Mouse (Mus musculus): ENCODE measurements around the gene Rpl22l1. TPM values are rescaled to one million over a fixed set of nuclear protein-coding genes. Genes with fewer than 3 reads are reported as not detected.

The Rpl22l1 gene
- total and polyA plus RNA-seq, 3 experiments = 370 to 1,765 (median 509) TPM

GRCm38 (mm10) chr3:28755477-28755876, 49.8 kb upstream of the Rpl22l1 start:
- H3K27me3 ChIP-seq (replicated peaks) = no peaks in the 10 kb centered on the region
- H3K4me1 ChIP-seq (ENCODE audit: control insufficient read depth in 1 of 2, insufficient read depth in 2 of 2) = peaks cover 0 to 5% of the 10 kb centered on the region in 2 experiments; a peak in 2 of 4 replicates
- dilution Hi-C loops (cut with MboI; ENCODE audit: extremely low pct_ligation_motif_present, extremely low pct_unique_long_range_greater_than_20kb, low sequenced_read_pairs) = no loop called here
- TF ChIP-seq ZKSCAN1 (IDR thresholded peaks at IDR 0.05; ENCODE audit: borderline replicate concordance, low read depth, low read length) (no peak), USF1 (IDR thresholded peaks at IDR 0.05; ENCODE audit: low read depth, low read length) (no peak), SMC3 (IDR thresholded peaks at IDR 0.05; ENCODE audit: low read depth, low read length) (no peak), USF2 (conservative IDR thresholded peaks at IDR 0.05; ENCODE audit: low read depth, low read length) (no peak), IRF4 (IDR thresholded peaks at IDR 0.05; ENCODE audit: low read depth, low read length) (no peak), NELFE (IDR thresholded peaks at IDR 0.05; ENCODE audit: low read depth, low read length) (no peak)
- H3K4me3 ChIP-seq (replicated peaks in 1 of 3; ENCODE audit: low read depth in 2 of 3, low read length in 2 of 3, poor library complexity in 1 of 3) = no peak overlapping the region
- H3K4me2 ChIP-seq (ENCODE audit: insufficient read depth, low read depth, poor library complexity, severe bottlenecking) = no peak overlapping the region
- no peak overlapping the region for H3K9ac ChIP-seq (ENCODE audit: insufficient read depth, low read depth)
- H3K36me3 ChIP-seq (replicated peaks in 1 of 2; ENCODE audit: control insufficient read depth in 1 of 2, insufficient read depth in 1 of 2, low read length in 1 of 2) = no peaks in the 10 kb centered on the region
- no peak for DNase-seq (ENCODE audit: extremely low read depth)
- in situ Hi-C loops (cut with MboI; ENCODE audit: low pct_ligation_motif_present, low pct_unique_long_range_greater_than_20kb, low sequenced_read_pairs) = no loop called here
- H3K79me2 ChIP-seq (replicated peaks; ENCODE audit: control insufficient read depth, extremely low read depth, insufficient read depth, poor library complexity, severe bottlenecking) = no peaks in the 10 kb centered on the region
- H3K27ac ChIP-seq (ENCODE audit: insufficient read depth, low read depth) = no peak overlapping the region
- H3K9me3 ChIP-seq (replicated peaks; ENCODE audit: low read length) = no peaks in the 10 kb centered on the region

- H3K36me3 ChIP-seq (replicated peaks in 1 of 2; ENCODE audit: control insufficient read depth in 1 of 2, insufficient read depth in 1 of 2, low read length in 1 of 2) = no peaks in the 10 kb centered on the region
- in situ Hi-C loops (cut with MboI; ENCODE audit: low pct_ligation_motif_present, low pct_unique_long_range_greater_than_20kb, low sequenced_read_pairs) (no loop called here), dilution Hi-C loops (cut with MboI; ENCODE audit: extremely low pct_ligation_motif_present, extremely low pct_unique_long_range_greater_than_20kb, low sequenced_read_pairs) (no loop called here)
- no peak for DNase-seq (ENCODE audit: extremely low read depth)
- no peaks in the 10 kb centered on the region for H3K9me3 ChIP-seq (replicated peaks; ENCODE audit: low read length)
- H3K4me2 ChIP-seq (ENCODE audit: insufficient read depth, low read depth, poor library complexity, severe bottlenecking) = no peak overlapping the region
- no peak overlapping the region for H3K9ac ChIP-seq (ENCODE audit: insufficient read depth, low read depth)
- H3K27me3 ChIP-seq (replicated peaks) = no peaks in the 10 kb centered on the region
- no peak overlapping the region for H3K27ac ChIP-seq (ENCODE audit: insufficient read depth, low read depth)
- H3K4me3 ChIP-seq (replicated peaks in 1 of 3; ENCODE audit: low read depth in 2 of 3, low read length in 2 of 3, poor library complexity in 1 of 3) = no peak overlapping the region
- TF ChIP-seq ZKSCAN1 (IDR thresholded peaks at IDR 0.05; ENCODE audit: borderline replicate concordance, low read depth, low read length) = no peak
- no peaks in the 10 kb centered on the region for H3K4me1 ChIP-seq (ENCODE audit: control insufficient read depth in 1 of 2, insufficient read depth in 2 of 2)
- H3K79me2 ChIP-seq (replicated peaks; ENCODE audit: control insufficient read depth, extremely low read depth, insufficient read depth, poor library complexity, severe bottlenecking) = no peaks in the 10 kb centered on the region
Measured at GRCm38 (mm10) chr3:28761225-28761789, 43.9 kb upstream of the Rpl22l1 start.

- Histone ChIP-seq H3K4me2 (ENCODE audit: insufficient read depth, low read depth, poor library complexity, severe bottlenecking) (no peak overlapping the region), H3K27ac (ENCODE audit: insufficient read depth, low read depth) (no peak overlapping the region), H3K4me1 (ENCODE audit: control insufficient read depth in 1 of 2, insufficient read depth in 2 of 2) (no peaks in the 10 kb centered on the region), H3K27me3 (replicated peaks) (no peaks in the 10 kb centered on the region), H3K79me2 (replicated peaks; ENCODE audit: control insufficient read depth, extremely low read depth, insufficient read depth, poor library complexity, severe bottlenecking) (no peaks in the 10 kb centered on the region), H3K4me3 (replicated peaks in 1 of 3; ENCODE audit: low read depth in 2 of 3, low read length in 2 of 3, poor library complexity in 1 of 3) (no peak overlapping the region), H3K36me3 (replicated peaks in 1 of 2; ENCODE audit: control insufficient read depth in 1 of 2, insufficient read depth in 1 of 2, low read length in 1 of 2) (no peaks in the 10 kb centered on the region), H3K9me3 (replicated peaks; ENCODE audit: low read length) (no peaks in the 10 kb centered on the region), H3K9ac (ENCODE audit: insufficient read depth, low read depth) (no peak overlapping the region)
- in situ Hi-C loops (cut with MboI; ENCODE audit: low pct_ligation_motif_present, low pct_unique_long_range_greater_than_20kb, low sequenced_read_pairs) (no loop called here), dilution Hi-C loops (cut with MboI; ENCODE audit: extremely low pct_ligation_motif_present, extremely low pct_unique_long_range_greater_than_20kb, low sequenced_read_pairs) (no loop called here)
- no peak for DNase-seq (ENCODE audit: extremely low read depth)
- no peak for TF ChIP-seq MAX (IDR thresholded peaks at IDR 0.05; ENCODE audit: low read length)
- TF ChIP-seq ZKSCAN1 (IDR thresholded peaks at IDR 0.05; ENCODE audit: borderline replicate concordance, low read depth, low read length) = no peak
- no peak for TF ChIP-seq PAX5 (IDR thresholded peaks at IDR 0.05; ENCODE audit: low read length)
- TF ChIP-seq SIN3A (IDR thresholded peaks at IDR 0.05; ENCODE audit: low read length) = no peak
- no peak for TF ChIP-seq ETS1 (conservative IDR thresholded peaks at IDR 0.05; ENCODE audit: low read depth, low read length)
- no peak for TF ChIP-seq HCFC1 (IDR thresholded peaks at IDR 0.05; ENCODE audit: low read depth, low read length)
- no peak for TF ChIP-seq USF2 (conservative IDR thresholded peaks at IDR 0.05; ENCODE audit: low read depth, low read length)
- no peak for TF ChIP-seq NELFE (IDR thresholded peaks at IDR 0.05; ENCODE audit: low read depth, low read length)
- TF ChIP-seq GABPA (IDR thresholded peaks at IDR 0.05; ENCODE audit: insufficient replicate concordance, low read depth, low read length) = no peak
- no peak for TF ChIP-seq JUN (IDR thresholded peaks at IDR 0.05; ENCODE audit: insufficient read depth, low read depth, low read length)
- TF ChIP-seq MXI1 (IDR thresholded peaks at IDR 0.05; ENCODE audit: low read depth, low read length) = no peak
- TF ChIP-seq TBP (conservative IDR thresholded peaks at IDR 0.05; ENCODE audit: low read depth, low read length) = no peak
Measured at GRCm38 (mm10) chr3:28766935-28767334, 38.3 kb upstream of the Rpl22l1 start.
